Mouse (Mus musculus): ENCODE results near the gene Hist1h2ag. TPM values are rescaled to one million over a fixed set of nuclear protein-coding genes. Genes with fewer than 3 reads are reported as not detected.
"Not testable (repeated sequence)": the region's sequence is repeated elsewhere in the genome, so short reads cannot be mapped to it uniquely, and the experiment has no call there.

The Hist1h2ag gene
- total and polyA plus RNA-seq, 2 experiments from 2014 or later: 4.8 to 193 TPM

DNA sequence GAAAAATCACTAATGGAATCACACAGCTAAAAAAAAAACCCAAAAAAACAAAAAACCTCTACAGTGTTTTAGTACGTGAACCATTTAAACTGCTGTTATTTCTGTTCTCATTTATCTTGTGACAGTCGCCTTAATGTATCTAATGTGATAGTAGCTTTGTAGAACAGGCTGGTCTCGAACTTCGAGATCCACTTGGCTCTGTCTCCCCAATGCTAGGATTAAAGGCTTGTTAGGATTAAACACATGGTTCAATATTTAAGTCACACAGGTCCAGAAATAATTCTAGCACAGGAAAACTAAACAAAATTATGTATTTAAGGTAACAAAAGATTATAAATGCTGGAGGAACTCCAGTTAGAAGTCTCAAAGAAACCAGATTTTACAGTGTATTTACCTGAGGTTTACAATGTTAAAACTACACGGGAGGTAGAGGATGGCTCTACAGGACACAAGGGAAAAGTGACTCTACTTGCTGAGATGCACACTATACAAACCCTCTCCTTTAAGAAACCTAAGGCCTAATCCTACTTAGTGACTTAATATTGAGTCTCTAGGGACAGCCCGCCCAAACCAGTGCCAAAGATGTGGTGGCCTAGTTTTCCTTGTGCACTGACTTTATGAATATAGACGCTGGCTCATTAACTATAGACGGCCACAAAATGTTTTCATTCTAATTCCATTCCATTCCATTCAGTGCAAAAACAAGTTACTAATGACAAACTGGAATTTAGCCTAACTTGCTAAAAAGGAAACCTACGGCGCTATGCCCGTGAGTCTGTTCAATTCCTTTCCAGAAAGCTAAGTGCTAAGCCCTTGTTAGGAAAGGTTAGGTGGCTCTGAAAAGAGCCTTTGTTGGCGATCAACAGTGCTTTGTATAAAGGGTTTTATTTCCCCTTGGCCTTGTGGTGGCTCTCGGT is 835 bp downstream of the Hist1h2ag start:
- no peak for DNase-seq

DNA sequence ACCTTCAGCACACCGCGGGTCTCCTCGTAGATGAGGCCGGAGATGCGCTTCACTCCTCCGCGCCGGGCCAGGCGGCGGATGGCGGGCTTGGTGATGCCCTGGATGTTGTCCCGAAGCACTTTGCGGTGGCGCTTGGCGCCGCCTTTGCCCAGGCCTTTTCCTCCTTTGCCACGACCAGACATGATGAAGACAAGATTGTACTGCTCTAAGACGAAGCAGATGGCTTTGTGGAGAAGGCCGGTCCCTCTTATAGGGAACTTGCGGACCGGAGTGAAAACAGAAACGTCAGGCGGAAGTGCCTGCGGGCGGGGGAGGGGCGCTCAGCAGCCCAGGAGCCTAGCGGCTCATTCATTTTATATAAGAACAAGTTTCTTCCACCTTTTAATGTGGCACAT is 1.6 kb downstream of the Hist1h2ag start, which contains the start of gene Hist1h4i:
Gene Hist1h4i (minus strand): TSS at position 221 of the 395 bp plus-strand sequence.
- Histone ChIP-seq H3K4me2 (ENCODE audit: low read depth) (peak within 1 kb of the TSS; percentile 71), H3K4me1 (ENCODE audit: insufficient read depth) (peaks cover 17% of the 10 kb centered on the region), H3K27ac (ENCODE audit: low read depth, low read length) (peak within 1 kb of the TSS; percentile 79), H3K9ac (peak within 1 kb of the TSS; percentile 42), H3K4me3 (ENCODE audit: low read depth, low read length) (peak within 1 kb of the TSS; percentile 40)
- H3K9me3 ChIP-seq (ENCODE audit: low read length); H3K27me3 ChIP-seq (ENCODE audit: insufficient read depth, low read length); H3K36me3 ChIP-seq (ENCODE audit: insufficient read depth): not testable (repeated sequence)
- peak; percentile 71 for ATAC-seq
- under 1% methylated on average over 21 of the region's 27 CpGs for WGBS
- DNase-seq: peak; percentile 96

More for the DNA sequence above, 835 bp downstream of the Hist1h2ag start:
- TF ChIP-seq CTCF (IDR thresholded peaks at IDR 0.05; ENCODE audit: low read depth): no peak
- H3K4me3 ChIP-seq (ENCODE audit: low read depth, low read length): peak overlapping the region; percentile 40
- no peaks in the 10 kb centered on the region for H3K27me3 ChIP-seq (ENCODE audit: insufficient read depth, low read length)
- ATAC-seq: no peak
- peak overlapping the region; percentile 71 for H3K4me2 ChIP-seq (ENCODE audit: low read depth)
- H3K27ac ChIP-seq (ENCODE audit: low read depth, low read length): peak overlapping the region; percentile 42; the same call in 1 of the 2 replicates
- WGBS: 2% methylated on average over 13 of the region's 13 CpGs
- no peaks in the 10 kb centered on the region for H3K9me3 ChIP-seq (ENCODE audit: low read length)
- no peaks in the 10 kb centered on the region for H3K36me3 ChIP-seq (ENCODE audit: insufficient read depth)
- peaks cover 11% of the 10 kb centered on the region for H3K4me1 ChIP-seq (ENCODE audit: insufficient read depth)
- H3K9ac ChIP-seq: peak overlapping the region; percentile 18; the same call in 1 of the 2 replicates

- H3K4me1 ChIP-seq (ENCODE audit: insufficient read depth): peaks cover 17% of the 10 kb centered on the region
- peak overlapping the region; percentile 71 for H3K4me2 ChIP-seq (ENCODE audit: low read depth)
- peak overlapping the region; percentile 79 for H3K27ac ChIP-seq (ENCODE audit: low read depth, low read length)
- ATAC-seq: peak; percentile 8; the same call in 1 of the 2 replicates
- TF ChIP-seq CTCF (IDR thresholded peaks at IDR 0.05; ENCODE audit: low read depth): no peak
- H3K27me3 ChIP-seq (ENCODE audit: insufficient read depth, low read length): no peaks in the 10 kb centered on the region
- WGBS: 0% methylated on average over 18 of the region's 24 CpGs
- no peaks in the 10 kb centered on the region for H3K9me3 ChIP-seq (ENCODE audit: low read length)
- no peaks in the 10 kb centered on the region for H3K36me3 ChIP-seq (ENCODE audit: insufficient read depth)
- H3K9ac ChIP-seq: peak overlapping the region; percentile 42
- no peak for DNase-seq
- peak overlapping the region; percentile 40 for H3K4me3 ChIP-seq (ENCODE audit: low read depth, low read length)
These were observed 2.1 kb downstream of the Hist1h2ag start for GRCm38 (mm10) chr13:22040464-22041141.

- no peak for DNase-seq
- no peaks in the 10 kb centered on the region for H3K36me3 ChIP-seq (ENCODE audit: insufficient read depth)
- H3K4me3 ChIP-seq (ENCODE audit: low read depth, low read length): no peak overlapping the region
- WGBS: 7% methylated on average over 2 of the region's 2 CpGs
- no peak overlapping the region for H3K27ac ChIP-seq (ENCODE audit: low read depth, low read length)
- no peaks in the 10 kb centered on the region for H3K9me3 ChIP-seq (ENCODE audit: low read length)
- no peak overlapping the region for H3K9ac ChIP-seq
- peaks cover 17% of the 10 kb centered on the region for H3K4me1 ChIP-seq (ENCODE audit: insufficient read depth)
- H3K27me3 ChIP-seq (ENCODE audit: insufficient read depth, low read length): no peaks in the 10 kb centered on the region
- no peak for TF ChIP-seq CTCF (IDR thresholded peaks at IDR 0.05; ENCODE audit: low read depth)
- peak overlapping the region; percentile 71 for H3K4me2 ChIP-seq (ENCODE audit: low read depth)
- ATAC-seq: no peak
These were observed 2.7 kb downstream of the Hist1h2ag start for GRCm38 (mm10) chr13:22039951-22040463.

DNA sequence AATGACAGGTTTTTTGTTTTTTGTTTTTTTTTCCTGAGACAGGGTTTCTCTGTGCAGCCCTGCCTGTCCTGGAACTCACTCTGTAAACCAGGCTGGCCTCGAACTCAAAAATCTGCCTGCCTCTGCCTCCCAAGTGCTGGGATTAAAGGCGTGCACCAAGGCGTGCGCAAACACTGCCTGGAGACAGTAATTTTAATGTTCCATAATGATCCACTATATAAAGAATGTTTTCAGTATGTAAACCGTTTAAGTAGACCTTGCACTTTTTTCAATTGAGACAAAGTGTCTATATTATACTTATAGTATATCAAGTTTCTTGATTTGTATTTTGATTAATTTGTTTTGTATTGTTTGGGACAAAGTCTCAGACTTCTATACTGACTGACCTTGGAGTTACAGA is 3.4 kb downstream of the Hist1h2ag start:
- H3K4me1 ChIP-seq (ENCODE audit: insufficient read depth): peaks cover 17% of the 10 kb centered on the region
- H3K9ac ChIP-seq: no peak overlapping the region
- no peak for DNase-seq
- H3K4me2 ChIP-seq (ENCODE audit: low read depth): no peak overlapping the region
- H3K27me3 ChIP-seq (ENCODE audit: insufficient read depth, low read length): no peaks in the 10 kb centered on the region
- no peaks in the 10 kb centered on the region for H3K36me3 ChIP-seq (ENCODE audit: insufficient read depth)
- H3K27ac ChIP-seq (ENCODE audit: low read depth, low read length): no peak overlapping the region
- WGBS: 66% methylated on average over 5 of the region's 5 CpGs
- ATAC-seq: no peak
- H3K9me3 ChIP-seq (ENCODE audit: low read length): no peaks in the 10 kb centered on the region
- TF ChIP-seq CTCF (IDR thresholded peaks at IDR 0.05; ENCODE audit: low read depth): no peak
- H3K4me3 ChIP-seq (ENCODE audit: low read depth, low read length): no peak overlapping the region

DNA sequence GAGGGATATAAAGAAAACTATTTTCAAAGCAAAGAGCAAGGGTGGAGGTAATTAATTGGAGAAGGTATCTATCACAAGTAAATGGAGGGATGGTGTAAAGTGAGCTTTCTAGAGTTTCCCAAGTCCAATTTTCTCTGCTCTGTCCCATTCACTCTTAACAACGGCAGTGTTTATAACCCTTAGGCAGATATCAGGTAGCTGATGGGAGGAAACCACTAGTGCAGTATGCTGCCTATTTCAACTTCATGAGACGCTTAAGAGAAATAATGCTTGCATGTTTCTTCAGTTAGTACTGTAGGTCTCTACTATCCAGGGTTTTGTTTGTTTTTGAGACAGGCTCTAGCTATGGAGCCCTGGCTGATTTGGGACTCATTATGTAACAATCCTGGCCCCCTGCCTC is 5.3 kb downstream of the Hist1h2ag start:
- no peak for ATAC-seq
- H3K36me3 ChIP-seq (ENCODE audit: insufficient read depth): no peaks in the 10 kb centered on the region
- H3K27me3 ChIP-seq (ENCODE audit: insufficient read depth, low read length): no peaks in the 10 kb centered on the region
- no peak for TF ChIP-seq CTCF (IDR thresholded peaks at IDR 0.05; ENCODE audit: low read depth)
- DNase-seq: no peak
- no peak overlapping the region for H3K4me2 ChIP-seq (ENCODE audit: low read depth)
- 83% methylated on average over 2 of the region's 2 CpGs for WGBS
- peaks cover 17% of the 10 kb centered on the region for H3K4me1 ChIP-seq (ENCODE audit: insufficient read depth)
- no peak overlapping the region for H3K9ac ChIP-seq
- H3K27ac ChIP-seq (ENCODE audit: low read depth, low read length): no peak overlapping the region
- H3K4me3 ChIP-seq (ENCODE audit: low read depth, low read length): no peak overlapping the region
- H3K9me3 ChIP-seq (ENCODE audit: low read length): no peaks in the 10 kb centered on the region

Data from forebrain, postnatal 0 days (tissue).